Mouse (Mus musculus) midbrain, embryonic 14.5 days (tissue): ENCODE results near the gene Pde9a. TPM values are rescaled to one million over a fixed set of nuclear protein-coding genes. Genes with fewer than 3 reads are reported as not detected.

Source experiments
- ATAC-seq: fragments of 200-750 bp; cut with Nextera tagmentation; 2 replicates; pipeline ENCODE4 v1.8.0; 2017; ENCODE audit warnings: moderate number of reproducible peaks, moderate library complexity; ENCODE audit not compliant: low FRiP score, low TSS enrichment
- DNase-seq: peaks from one replicate; pipeline ENCODE4 v3.0.0-alpha.2; 2015
- H3K27ac ChIP-seq: fragments of 300-500 bp; sonication (generic); replicated peaks from 2 replicates; pipeline ENCODE4 v1.5.1; 2014; ENCODE audit warnings: mild to moderate bottlenecking, low read depth, low read length, moderate library complexity
- H3K27me3 ChIP-seq: fragments of 300-500 bp; sonication (generic); 2 replicates; pipeline ENCODE4 v1.6.1; 2014; ENCODE audit warnings: low read length, control low read depth, mixed read lengths; ENCODE audit not compliant: control insufficient read depth, insufficient read depth
- H3K36me3 ChIP-seq: fragments of 300-500 bp; sonication (generic); 2 replicates; pipeline ENCODE4 v1.6.1; 2014; ENCODE audit warnings: low read length, control low read depth; ENCODE audit not compliant: control insufficient read depth, insufficient read depth
- H3K4me1 ChIP-seq: fragments of 300-500 bp; sonication (generic); 2 replicates; pipeline ENCODE4 v1.6.1; 2014; ENCODE audit warnings: mild to moderate bottlenecking, antibody characterized with exemption, low read length, control low read depth; ENCODE audit not compliant: control insufficient read depth, insufficient read depth
- H3K4me2 ChIP-seq: fragments of 300-500 bp; sonication (generic); 2 replicates; pipeline ENCODE4 v1.6.1; 2014; ENCODE audit warnings: mild to moderate bottlenecking, low read length, moderate library complexity
- H3K4me3 ChIP-seq: fragments of 300-500 bp; sonication (generic); replicated peaks from 2 replicates; pipeline ENCODE4 v1.5.1; 2014; ENCODE audit warnings: low read depth, low read length
- H3K9ac ChIP-seq: fragments of 300-500 bp; sonication (generic); replicated peaks from 2 replicates; pipeline ENCODE4 v1.6.1; 2014; ENCODE audit warnings: mild to moderate bottlenecking, low read length, moderate library complexity
- H3K9me3 ChIP-seq: fragments of 300-500 bp; sonication (generic); 2 replicates; pipeline ENCODE4 v1.6.1; 2016; ENCODE audit warnings: low read length, control low read depth, mixed read lengths; ENCODE audit not compliant: control insufficient read depth
- WGBS: fragments of 180-500 bp; shearing (Covaris S2); extraction: QIAGEN DNeasy Blood & Tissue Kit; methylation state at CpG from one replicate; pipeline ENCODE4 v1.1.7; 2014; 5-methylcytosine and 5-hydroxymethylcytosine counted together
- polyA plus RNA-seq: library from polyadenylated mRNA; unstranded; fragments of >200 nt; fragmentation: Nextera tagmentation; extraction: Ambion mirVana; gene quantifications from 2 replicates; pipeline ENCODE4 v1.2.1, GENCODE M21; 2014

The Pde9a gene
- polyA plus RNA-seq, 1 experiment from 2014 or later, result 36.5 TPM

- WGBS, result 88% methylated on average over 9 of the region's 9 CpGs
- Histone ChIP-seq H3K9ac (no peak overlapping the region), H3K9me3 (no peaks in the 10 kb centered on the region), H3K4me3 (no peak overlapping the region), H3K36me3 (peaks cover 45% of the 10 kb centered on the region), H3K27ac (no peak overlapping the region), H3K27me3 (no peaks in the 10 kb centered on the region), H3K4me1 (0 out of 2 replicates have a peak, but pooled peaks cover 10% of the 10 kb centered on the region), H3K4me2 (no peak overlapping the region)
- DNase-seq (no peak), ATAC-seq (no peak)
These were observed 68.0 kb downstream of the Pde9a start for GRCm38 (mm10) chr17:31454056-31454455.

- Histone ChIP-seq H3K36me3 (peaks cover 70% of the 10 kb centered on the region), H3K27ac (0 out of 2 replicates have a peak overlapping the region, but pooled peaks have one; percentile 13), H3K4me3 (no peak overlapping the region), H3K9ac (no peak overlapping the region), H3K4me2 (no peak overlapping the region), H3K9me3 (no peaks in the 10 kb centered on the region), H3K27me3 (no peaks in the 10 kb centered on the region), H3K4me1 (no peaks in the 10 kb centered on the region)
- no peak for DNase-seq
- ATAC-seq, result no peak
- 82% methylated on average over 18 of the region's 18 CpGs for WGBS
These were observed 70.9 kb downstream of the Pde9a start for GRCm38 (mm10) chr17:31456723-31457567.

- H3K4me2 ChIP-seq, result no peak overlapping the region
- no peak for ATAC-seq
- H3K27ac ChIP-seq, result no peak overlapping the region
- no peak for DNase-seq
- H3K27me3 ChIP-seq, result no peaks in the 10 kb centered on the region
- no peaks in the 10 kb centered on the region for H3K9me3 ChIP-seq
- no peaks in the 10 kb centered on the region for H3K4me1 ChIP-seq
- H3K9ac ChIP-seq, result no peak overlapping the region
- 66% methylated on average over 4 of the region's 4 CpGs for WGBS
- H3K4me3 ChIP-seq, result no peak overlapping the region
- peaks cover 71% of the 10 kb centered on the region for H3K36me3 ChIP-seq
These were observed 74.4 kb downstream of the Pde9a start for GRCm38 (mm10) chr17:31460416-31460815.

GRCm38 (mm10) chr17:31462506-31462905 is 76.5 kb downstream of the Pde9a start:
- Histone ChIP-seq H3K27me3 (no peaks in the 10 kb centered on the region), H3K4me1 (no peaks in the 10 kb centered on the region), H3K9ac (no peak overlapping the region), H3K9me3 (no peaks in the 10 kb centered on the region), H3K4me3 (no peak overlapping the region), H3K27ac (no peak overlapping the region), H3K36me3 (peaks cover 77% of the 10 kb centered on the region), H3K4me2 (no peak overlapping the region)
- DNase-seq, result no peak
- no peak for ATAC-seq
- 88% methylated on average over 2 of the region's 2 CpGs for WGBS

GRCm38 (mm10) chr17:31466854-31467253 is 80.8 kb downstream of the Pde9a start:
- Histone ChIP-seq H3K27me3 (no peaks in the 10 kb centered on the region), H3K9ac (no peak overlapping the region), H3K36me3 (peaks cover 78% of the 10 kb centered on the region), H3K9me3 (no peaks in the 10 kb centered on the region), H3K4me2 (no peak overlapping the region), H3K4me1 (peaks cover 8% of the 10 kb centered on the region), H3K4me3 (no peak overlapping the region), H3K27ac (no peak overlapping the region)
- DNase-seq (no peak), ATAC-seq (no peak)
- whole genome bisulfite sequencing, result 87% methylated on average over 3 of the region's 3 CpGs

- H3K4me1 ChIP-seq, result peaks cover 8% of the 10 kb centered on the region
- no peak overlapping the region for H3K4me2 ChIP-seq
- H3K9me3 ChIP-seq, result no peaks in the 10 kb centered on the region
- H3K27me3 ChIP-seq, result no peaks in the 10 kb centered on the region
- H3K27ac ChIP-seq, result no peak overlapping the region
- DNase-seq (no peak), ATAC-seq (no peak)
- H3K9ac ChIP-seq, result no peak overlapping the region
- peaks cover 78% of the 10 kb centered on the region for H3K36me3 ChIP-seq
- WGBS, result 75% methylated on average over 5 of the region's 5 CpGs
- H3K4me3 ChIP-seq, result no peak overlapping the region
These were observed 82.5 kb downstream of the Pde9a start for GRCm38 (mm10) chr17:31468496-31468895.

GRCm38 (mm10) chr17:31470766-31471418 is 84.9 kb downstream of the Pde9a start:
- no peak for ATAC-seq
- WGBS, result 39% methylated on average over 5 of the region's 5 CpGs
- H3K4me2 ChIP-seq, result no peak overlapping the region
- no peak overlapping the region for H3K9ac ChIP-seq
- H3K9me3 ChIP-seq, result no peaks in the 10 kb centered on the region
- peaks cover 8% of the 10 kb centered on the region for H3K4me1 ChIP-seq
- H3K36me3 ChIP-seq, result peaks cover 87% of the 10 kb centered on the region
- peak; percentile 73 for DNase-seq
- no peak overlapping the region for H3K4me3 ChIP-seq
- H3K27ac ChIP-seq, result no peak overlapping the region
- H3K27me3 ChIP-seq, result no peaks in the 10 kb centered on the region

GRCm38 (mm10) chr17:31474388-31474787 is 88.4 kb downstream of the Pde9a start:
- Histone ChIP-seq H3K9me3 (no peaks in the 10 kb centered on the region), H3K27ac (no peak overlapping the region), H3K4me3 (no peak overlapping the region), H3K9ac (no peak overlapping the region), H3K36me3 (peaks cover 62% of the 10 kb centered on the region), H3K4me1 (peaks cover 8% of the 10 kb centered on the region), H3K27me3 (no peaks in the 10 kb centered on the region), H3K4me2 (no peak overlapping the region)
- 87% methylated on average over 6 of the region's 6 CpGs for WGBS
- DNase-seq, result no peak
- no peak for ATAC-seq

- WGBS, result 81% methylated on average over 7 of the region's 7 CpGs
These were observed 92.6 kb downstream of the Pde9a start for GRCm38 (mm10) chr17:31478606-31479005.

More at GRCm38 (mm10) chr17:31478606-31479005, 92.6 kb downstream of the Pde9a start:
- no peak overlapping the region for H3K4me2 ChIP-seq
- H3K36me3 ChIP-seq, result peaks cover 24% of the 10 kb centered on the region
- ATAC-seq, result no peak
- no peaks in the 10 kb centered on the region for H3K4me1 ChIP-seq
- H3K9ac ChIP-seq, result no peak overlapping the region
- no peak overlapping the region for H3K4me3 ChIP-seq
- H3K9me3 ChIP-seq, result no peaks in the 10 kb centered on the region
- H3K27me3 ChIP-seq, result no peaks in the 10 kb centered on the region
- no peak for DNase-seq
- no peak overlapping the region for H3K27ac ChIP-seq
